Mouse (Mus musculus) MEL (cell line): ENCODE results near the gene Hist2h2ac. TPM values are rescaled to one million over a fixed set of nuclear protein-coding genes. Genes with fewer than 3 reads are reported as not detected.

ENCODE experiments used
- DNase-seq: peaks from one replicate; pipeline ENCODE4 v3.0.0; 2011; ENCODE audit warnings: low read depth, low spot score
- H3K27ac ChIP-seq: 2 replicates; pipeline ENCODE4 v1.5.1; 2012; ENCODE audit warnings: low read depth, mild to moderate bottlenecking, control low read depth, low read length, moderate library complexity; ENCODE audit not compliant: control insufficient read depth
- H3K27me3 ChIP-seq, 2 experiments: fragments of 150-350 bp in 1 of 2; sonication (generic) in 1 of 2; 2 replicates each; pipeline ENCODE4 v1.6.1; 2012; ENCODE audit warnings: low read length in 2 of 2, mild to moderate bottlenecking in 2 of 2, improper control_type of control experiment in 1 of 2, moderate library complexity in 1 of 2; ENCODE audit not compliant: insufficient read depth in 2 of 2, control insufficient read depth in 1 of 2
- H3K36me3 ChIP-seq, 2 experiments: 2 replicates each; pipeline ENCODE4 v1.6.1; 2012 to 2014; ENCODE audit warnings: low read length in 2 of 2, improper control_type of control experiment in 1 of 2, inconsistent platforms in 1 of 2, mild to moderate bottlenecking in 1 of 2; ENCODE audit not compliant: insufficient read depth in 2 of 2, control insufficient read depth in 1 of 2
- H3K4me1 ChIP-seq, 2 experiments: fragments of 150-350 bp in 1 of 2; sonication (generic) in 1 of 2; 2 replicates each; pipeline ENCODE4 v1.6.1; 2012; ENCODE audit warnings: low read length in 2 of 2, improper control_type of control experiment in 1 of 2, mild to moderate bottlenecking in 1 of 2; ENCODE audit not compliant: insufficient read depth in 2 of 2, control insufficient read depth in 1 of 2
- H3K4me3 ChIP-seq, 2 experiments: fragments of 150-350 bp in 1 of 2; sonication (generic) in 1 of 2; 2 replicates each; pipeline ENCODE4 v1.5.1; 2012; ENCODE audit warnings: low read depth in 2 of 2, low read length in 2 of 2, mild to moderate bottlenecking in 2 of 2, moderate library complexity in 2 of 2, control low read depth in 1 of 2, improper control_type of control experiment in 1 of 2; ENCODE audit not compliant: control insufficient read depth in 1 of 2, insufficient read depth in 1 of 2
- H3K79me2 ChIP-seq: 2 replicates; pipeline ENCODE4 v1.6.1; 2012; ENCODE audit warnings: mild to moderate bottlenecking, low read length, moderate library complexity; ENCODE audit not compliant: control insufficient read depth, poor library complexity, insufficient read depth
- H3K9ac ChIP-seq: 2 replicates; pipeline ENCODE4 v1.6.1; 2012; ENCODE audit warnings: low read depth, mild to moderate bottlenecking, control low read depth, low read length, moderate library complexity; ENCODE audit not compliant: control insufficient read depth, poor library complexity, severe bottlenecking
- H3K9me3 ChIP-seq: fragments of 150-350 bp; sonication (generic); replicated peaks from 2 replicates; pipeline ENCODE4 v1.6.1; 2012; ENCODE audit warnings: mild to moderate bottlenecking, low read length, improper control_type of control experiment, moderate library complexity; ENCODE audit not compliant: insufficient read depth
- CHD1 ChIP-seq: IDR thresholded peaks from 2 replicates; pipeline ENCODE4 v1.6.1; 2012; ENCODE audit warnings: low read depth, mild to moderate bottlenecking, inconsistent platforms, low read length, improper control_type of control experiment
- CHD2 ChIP-seq: IDR thresholded peaks from 2 replicates; pipeline ENCODE4 v1.6.1; 2011; ENCODE audit warnings: low read length, improper control_type of control experiment
- E2F4 ChIP-seq: IDR thresholded peaks from 2 replicates; pipeline ENCODE4 v1.6.1; 2011; ENCODE audit warnings: low read depth, low read length, improper control_type of control experiment, borderline replicate concordance
- ETS1 ChIP-seq: IDR thresholded peaks from 2 replicates; pipeline ENCODE4 v1.6.1; 2012; ENCODE audit warnings: low read depth, mild to moderate bottlenecking, inconsistent platforms, low read length, improper control_type of control experiment, moderate library complexity
- MAX ChIP-seq: IDR thresholded peaks from 2 replicates; pipeline ENCODE4 v1.6.1; 2011; ENCODE audit warnings: low read length, improper control_type of control experiment
- MXI1 ChIP-seq: IDR thresholded peaks from 2 replicates; pipeline ENCODE4 v1.6.1; 2011; ENCODE audit warnings: mild to moderate bottlenecking, low read depth, low read length, improper control_type of control experiment
- MYC ChIP-seq: IDR thresholded peaks from 2 replicates; pipeline ENCODE4 v1.6.1; 2011; ENCODE audit warnings: low read depth, mild to moderate bottlenecking, low read length, improper control_type of control experiment, moderate library complexity
- POLR2AphosphoS5 ChIP-seq: IDR thresholded peaks from 2 replicates; pipeline ENCODE4 v1.6.1; 2012; ENCODE audit warnings: low read depth, borderline replicate concordance, mild to moderate bottlenecking, inconsistent platforms, low read length, moderate library complexity, mixed read lengths
- UBTF ChIP-seq: IDR thresholded peaks from 2 replicates; pipeline ENCODE4 v1.6.1; 2012; ENCODE audit warnings: low read depth, mild to moderate bottlenecking, inconsistent platforms, low read length, improper control_type of control experiment, moderate library complexity, borderline replicate concordance; ENCODE audit not compliant: insufficient read depth
- USF1 ChIP-seq: IDR thresholded peaks from 2 replicates; pipeline ENCODE4 v1.6.1; 2014; ENCODE audit warnings: low read depth, mild to moderate bottlenecking, inconsistent platforms, low read length, improper control_type of control experiment, moderate library complexity
- USF2 ChIP-seq, 2 experiments: IDR thresholded peaks; 2 replicates each; pipeline ENCODE4 v1.6.1; 2011 to 2012; ENCODE audit warnings: improper control_type of control experiment in 2 of 2, low read length in 2 of 2, borderline replicate concordance in 1 of 2, inconsistent platforms in 1 of 2, low read depth in 1 of 2, mild to moderate bottlenecking in 1 of 2; ENCODE audit not compliant: insufficient read depth in 1 of 2
- ZKSCAN1 ChIP-seq: IDR thresholded peaks from 2 replicates; pipeline ENCODE4 v1.6.1; 2012; ENCODE audit warnings: low read depth, mild to moderate bottlenecking, inconsistent platforms, low read length, improper control_type of control experiment, moderate library complexity
- ZMIZ1 ChIP-seq: IDR thresholded peaks from 2 replicates; pipeline ENCODE4 v1.6.1; 2012; ENCODE audit warnings: low read depth, mild to moderate bottlenecking, inconsistent platforms, low read length, improper control_type of control experiment, moderate library complexity
- ZNF384 ChIP-seq: IDR thresholded peaks from 2 replicates; pipeline ENCODE4 v1.6.1; 2012; ENCODE audit warnings: low read depth, mild to moderate bottlenecking, inconsistent platforms, low read length, improper control_type of control experiment
- polyA plus RNA-seq, 2 experiments: library from polyadenylated mRNA; stranded (reverse) in 1 of 2; unstranded in 1 of 2; fragments of >175 nt in 1 of 2; fragments of >200 nt in 1 of 2; gene quantifications; 2 replicates each; pipeline versions ENCODE4 v1.2.1 to v1.2.4; 2012; ENCODE audit warnings: low replicate concordance in 2 of 2, low read depth in 1 of 2; ENCODE audit not compliant: insufficient read length in 2 of 2, insufficient read depth in 1 of 2, missing spikeins in 1 of 2
- total RNA-seq: library from RNA; depleted of rRNA; stranded (reverse); fragments of 300-350 nt; gene quantifications from 2 replicates; pipeline ENCODE4 v1.2.3, GENCODE M21; 2012

The Hist2h2ac gene
- total and polyA plus RNA-seq, 3 experiments: 4.8 to 2,824 TPM; not detected in 1

DNA sequence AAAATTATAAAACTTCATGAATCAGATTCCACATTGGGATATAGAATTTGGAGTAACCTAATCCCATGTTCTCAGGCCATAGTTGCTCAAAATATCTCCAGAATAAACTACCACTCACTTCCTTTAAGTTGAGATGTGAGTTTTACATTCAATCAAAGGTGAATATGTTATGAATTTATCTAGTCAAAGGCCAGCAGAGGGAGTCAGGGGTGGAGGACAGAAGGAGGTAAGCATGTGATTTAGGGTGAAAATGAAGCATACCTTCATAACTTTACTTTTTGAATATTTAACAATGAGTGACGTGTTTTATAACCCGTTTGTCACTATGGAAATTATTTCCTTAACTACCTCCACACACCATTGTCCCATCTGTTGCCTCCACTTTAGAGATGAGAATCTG is 14.2 kb upstream of the Hist2h2ac start:
- H3K4me1 ChIP-seq: peaks cover 11 to 28% of the 10 kb centered on the region in 2 experiments
- peak; percentile 52 for DNase-seq
- H3K36me3 ChIP-seq: peaks cover 0 to 24% of the 10 kb centered on the region in 2 experiments; a peak in 2 of 4 replicates
- peaks cover 4% of the 10 kb centered on the region; the same call in 1 of the 2 replicates for H3K79me2 ChIP-seq
- no peak overlapping the region for H3K27ac ChIP-seq
- no peak overlapping the region for H3K9ac ChIP-seq
- TF ChIP-seq MXI1: no peak
- no peak for TF ChIP-seq MYC
- TF ChIP-seq ZMIZ1: no peak
- TF ChIP-seq POLR2AphosphoS5: no peak
- TF ChIP-seq E2F4: no peak
- TF ChIP-seq USF2 (IDR thresholded peaks at IDR 0.05; ENCODE audit: borderline replicate concordance in 1 of 2, insufficient read depth in 1 of 2, low read depth in 1 of 2, low read length in 2 of 2): no peak
- TF ChIP-seq CHD2: no peak
- TF ChIP-seq UBTF: no peak
- no peak for TF ChIP-seq MAX
- no peak for TF ChIP-seq CHD1
- no peak for TF ChIP-seq USF1
- TF ChIP-seq ZKSCAN1: no peak
- TF ChIP-seq ZNF384: no peak
- TF ChIP-seq ETS1: no peak
- no peaks in the 10 kb centered on the region for H3K27me3 ChIP-seq
- no peaks in the 10 kb centered on the region for H3K9me3 ChIP-seq
- H3K4me3 ChIP-seq: no peak overlapping the region

DNA sequence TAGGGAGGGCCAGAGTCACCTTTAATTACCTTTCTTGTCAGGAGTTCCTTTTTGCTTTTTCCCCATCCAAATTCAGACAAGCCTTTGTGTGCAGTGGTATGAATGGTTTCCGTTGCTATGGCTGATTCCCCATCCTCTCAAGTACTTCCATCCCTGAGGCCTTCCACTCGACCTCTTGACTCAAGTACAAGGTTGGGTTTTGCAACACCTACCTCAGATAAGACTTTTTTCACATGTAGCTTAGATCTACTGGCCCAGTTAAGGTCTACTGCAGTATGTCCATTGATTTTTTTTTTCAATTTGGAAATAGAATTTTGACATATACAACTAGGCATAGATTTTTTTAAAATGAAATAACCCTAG is 11.1 kb upstream of the Hist2h2ac start:
- no peak for TF ChIP-seq POLR2AphosphoS5
- Histone ChIP-seq H3K4me3 (no peak overlapping the region), H3K36me3 (peaks cover 0 to 22% of the 10 kb centered on the region in 2 experiments; a peak in 2 of 4 replicates), H3K79me2 (no peaks in the 10 kb centered on the region), H3K9ac (no peak overlapping the region), H3K27ac (no peak overlapping the region), H3K4me1 (peaks cover 11 to 25% of the 10 kb centered on the region in 2 experiments), H3K9me3 (no peaks in the 10 kb centered on the region), H3K27me3 (no peaks in the 10 kb centered on the region)
- DNase-seq: no peak
